Mouse (Mus musculus) olfactory bulb, adult 2 months (tissue): ENCODE results near the gene Csnk1e.

ENCODE experiments used
- CTCF ChIP-seq: fragments of 200-500 bp; IDR thresholded peaks from 2 replicates; pipeline ENCODE4 v1.5.1; 2012; ENCODE audit warnings: low read depth, mild to moderate bottlenecking, low read length, moderate library complexity; ENCODE audit not compliant: insufficient read depth
- POLR2A ChIP-seq: fragments of 200-500 bp; IDR thresholded peaks from 2 replicates; pipeline ENCODE4 v1.6.1; 2012; ENCODE audit warnings: mild to moderate bottlenecking, low read depth, low read length, moderate library complexity; ENCODE audit not compliant: insufficient read depth

DNA sequence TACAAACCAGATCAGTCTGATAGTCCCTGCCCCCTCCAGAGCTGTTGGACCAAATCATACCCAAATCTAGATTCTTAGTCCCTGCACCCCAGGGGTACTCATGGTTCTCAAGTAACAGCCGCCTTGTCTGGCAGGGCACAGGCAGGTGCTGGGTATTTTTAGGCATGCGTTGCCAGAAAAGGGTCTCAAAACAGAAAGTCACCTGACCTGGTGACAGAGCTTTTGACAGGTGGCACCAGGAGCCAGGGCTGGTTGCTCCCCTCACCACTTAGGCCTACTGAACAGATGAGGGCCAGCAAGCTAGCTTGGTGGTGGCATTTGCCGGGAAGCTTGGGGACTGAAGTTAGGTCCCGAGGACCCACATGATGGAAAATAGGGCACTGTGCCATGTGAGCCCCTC, 48.8 kb downstream of the Csnk1e start:
- TF ChIP-seq CTCF (no peak), POLR2A (no peak)
